Mouse (Mus musculus) myocyte (in vitro differentiated cells): Measurements from ENCODE around the gene Fuz. TPM values are rescaled to one million over a fixed set of nuclear protein-coding genes. Genes with fewer than 3 reads are reported as not detected.

Source experiments
- H3K27me3 ChIP-seq: one replicate; pipeline ENCODE4 v1.6.1; 2011; ENCODE audit not compliant: control insufficient read depth, insufficient read depth, insufficient read length
- H3K36me3 ChIP-seq: one replicate; pipeline ENCODE4 v1.6.1; 2011; ENCODE audit not compliant: control insufficient read depth, insufficient read depth
- H3K4me2 ChIP-seq: one replicate; pipeline ENCODE4 v1.6.1; 2011; ENCODE audit warnings: low read depth, control low read depth
- H3K4me3 ChIP-seq: one replicate; pipeline ENCODE4 v1.5.1; 2011; ENCODE audit warnings: mild to moderate bottlenecking, control low read depth, moderate library complexity
- H3K79me2 ChIP-seq: one replicate; pipeline ENCODE4 v1.6.1; 2011; ENCODE audit not compliant: control insufficient read depth, insufficient read depth
- H3ac ChIP-seq: one replicate; pipeline ENCODE4 v1.6.1; 2011; ENCODE audit not compliant: control insufficient read depth, insufficient read length
- CEBPB ChIP-seq: IDR thresholded peaks from 2 replicates; pipeline ENCODE4 v1.6.1; 2011; ENCODE audit warnings: mild to moderate bottlenecking, moderate library complexity; ENCODE audit not compliant: poor library complexity, insufficient read depth, severe bottlenecking
- E2F4 ChIP-seq: IDR thresholded peaks from one replicate; pipeline ENCODE4 v1.6.1; 2011; ENCODE audit warnings: mild to moderate bottlenecking, control low read depth, moderate library complexity; ENCODE audit not compliant: insufficient read depth
- MYOD1 ChIP-seq, 3 experiments: IDR thresholded peaks; one replicate each; pipeline ENCODE4 v1.6.1; 2011; ENCODE audit warnings: control low read depth in 2 of 3, low read depth in 2 of 3, mild to moderate bottlenecking in 2 of 3, moderate library complexity in 1 of 3; ENCODE audit not compliant: insufficient read length in 2 of 3, control insufficient read depth in 1 of 3
- MYOG ChIP-seq, 3 experiments: IDR thresholded peaks; one replicate each; pipeline ENCODE4 v1.6.1; 2011; ENCODE audit warnings: control low read depth in 2 of 3, low read depth in 2 of 3, mild to moderate bottlenecking in 2 of 3; ENCODE audit not compliant: insufficient read length in 2 of 3, control insufficient read depth in 1 of 3, insufficient read depth in 1 of 3
- POLR2A ChIP-seq: IDR thresholded peaks from one replicate; pipeline ENCODE4 v1.6.1; 2011; ENCODE audit warnings: low read depth, mild to moderate bottlenecking, control low read depth, moderate library complexity; ENCODE audit not compliant: insufficient read length
- POLR2AphosphoS2 ChIP-seq: IDR thresholded peaks from one replicate; pipeline ENCODE4 v1.6.1; 2011; ENCODE audit warnings: low read depth, control low read depth; ENCODE audit not compliant: insufficient read length
- REST ChIP-seq: IDR thresholded peaks from one replicate; pipeline ENCODE4 v1.6.1; 2011; ENCODE audit warnings: mild to moderate bottlenecking, control low read depth, moderate library complexity; ENCODE audit not compliant: insufficient read depth, insufficient read length
- SRF ChIP-seq: IDR thresholded peaks from one replicate; pipeline ENCODE4 v1.6.1; 2011; ENCODE audit warnings: low read depth; ENCODE audit not compliant: control insufficient read depth, insufficient read length
- TCF12 ChIP-seq: IDR thresholded peaks from one replicate; pipeline ENCODE4 v1.6.1; 2011; ENCODE audit warnings: mild to moderate bottlenecking, control low read depth; ENCODE audit not compliant: poor library complexity, insufficient read depth, severe bottlenecking
- TCF3 ChIP-seq: IDR thresholded peaks from one replicate; pipeline ENCODE4 v1.6.1; 2011; ENCODE audit warnings: low read depth, control low read depth; ENCODE audit not compliant: insufficient read length
- USF1 ChIP-seq: IDR thresholded peaks from one replicate; pipeline ENCODE4 v1.6.1; 2011; ENCODE audit warnings: low read depth, mild to moderate bottlenecking, control low read depth, moderate library complexity
- polyA plus RNA-seq: library from polyadenylated mRNA; unstranded; fragments of >200 nt; fragmentation: generic; extraction: Trizol; gene quantifications from one replicate; pipeline ENCODE4 v1.2.1, GENCODE M21; 2012; ENCODE audit warnings: missing spikeins

The Fuz gene
- polyA plus RNA-seq, 1 experiment: 11.6 TPM

- H3K4me2 ChIP-seq: no peak overlapping the region
- no peaks in the 10 kb centered on the region for H3K27me3 ChIP-seq
Observed at GRCm38 (mm10) chr7:44852259-44853027, 43.4 kb upstream of the Fuz start.

GRCm38 (mm10) chr7:44853065-44853464 lies 42.8 kb upstream of the Fuz start:
- Histone ChIP-seq H3K79me2 (peaks cover 22% of the 10 kb centered on the region), H3ac (no peak overlapping the region), H3K36me3 (no peaks in the 10 kb centered on the region), H3K4me3 (no peak overlapping the region), H3K4me2 (peak overlapping the region; percentile 77), H3K27me3 (no peaks in the 10 kb centered on the region)
- peak; percentile 36 for TF ChIP-seq POLR2AphosphoS2
- TF ChIP-seq SRF: no peak
- no peak for TF ChIP-seq REST
- TF ChIP-seq POLR2A: no peak

More at GRCm38 (mm10) chr7:44852259-44853027, 43.4 kb upstream of the Fuz start:
- H3K79me2 ChIP-seq: peaks cover 28% of the 10 kb centered on the region
- H3K36me3 ChIP-seq: no peaks in the 10 kb centered on the region
- H3K4me3 ChIP-seq: no peak overlapping the region
- H3ac ChIP-seq: no peak overlapping the region
- TF ChIP-seq POLR2AphosphoS2 (peak; percentile 35), SRF (no peak)

DNA sequence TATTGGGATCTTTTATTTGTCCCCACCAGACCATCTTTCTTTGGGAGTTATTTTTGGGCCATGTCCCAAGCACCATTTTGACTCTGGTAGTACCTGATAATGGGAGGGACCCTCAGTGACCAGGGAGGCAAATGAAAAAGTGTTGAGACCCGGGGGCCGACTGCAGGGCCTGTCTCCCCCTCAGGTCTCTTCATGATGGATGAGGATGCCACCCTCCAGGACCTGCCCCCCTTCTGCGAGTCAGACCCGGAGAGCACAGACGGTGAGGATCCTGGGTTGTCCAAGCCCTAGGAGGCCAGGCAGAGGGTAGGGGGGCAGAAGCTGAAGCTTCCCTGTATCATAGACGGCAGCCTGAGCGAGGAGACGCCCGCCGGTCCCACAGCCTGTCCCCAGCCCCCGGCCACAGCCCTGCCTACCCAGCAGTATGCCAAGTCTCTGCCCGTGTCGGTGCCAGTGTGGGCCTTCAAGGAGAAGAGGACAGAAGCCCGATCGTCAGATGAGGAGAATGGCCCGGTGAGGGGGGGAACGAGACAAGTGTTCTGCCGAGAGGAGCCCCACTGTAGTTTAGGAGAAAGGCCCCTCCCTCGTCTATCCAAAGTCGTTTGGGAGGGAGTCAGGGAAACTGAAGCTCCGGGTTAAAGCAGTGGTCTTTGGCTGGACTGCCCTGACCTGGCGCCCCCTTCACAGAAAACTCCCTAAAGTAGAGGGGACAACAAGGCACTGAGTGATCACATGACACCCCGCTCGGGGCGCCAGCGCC lies 42.1 kb upstream of the Fuz start:
- Histone ChIP-seq H3K36me3 (no peaks in the 10 kb centered on the region), H3ac (peak overlapping the region; percentile 12), H3K4me2 (peak overlapping the region; percentile 77), H3K79me2 (peaks cover 22% of the 10 kb centered on the region), H3K4me3 (peak overlapping the region; percentile 30), H3K27me3 (no peaks in the 10 kb centered on the region)
- TF ChIP-seq USF1 (peak; percentile 34), E2F4 (no peak)

- H3K4me3 ChIP-seq: peak overlapping the region; percentile 30
- TF ChIP-seq E2F4 (no peak), POLR2AphosphoS2 (peak; percentile 86), POLR2A (peak; percentile 56), TCF12 (no peak)
Observed at GRCm38 (mm10) chr7:44854356-44855031, 41.4 kb upstream of the Fuz start.

DNA sequence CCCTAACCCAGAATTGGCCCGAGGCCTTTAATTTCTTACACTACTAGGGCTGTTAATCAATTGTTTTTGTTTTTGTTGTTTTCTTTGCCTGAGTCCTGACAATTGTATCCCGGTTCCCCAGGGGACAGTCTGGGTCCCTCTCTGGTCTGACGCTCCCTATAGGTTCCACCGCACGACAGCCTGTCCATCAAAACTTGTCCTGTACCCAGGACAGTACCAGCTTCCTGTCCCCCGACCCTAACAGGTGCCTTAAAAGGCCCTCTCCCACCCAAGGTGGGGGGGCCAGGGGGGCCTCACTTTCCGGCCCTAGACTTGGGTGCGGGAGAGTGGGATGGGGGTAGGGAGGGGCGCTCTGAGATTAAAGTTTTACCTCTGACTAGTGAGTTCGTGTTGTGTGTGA lies 40.8 kb upstream of the Fuz start:
- peak overlapping the region; percentile 30 for H3K4me3 ChIP-seq

More at GRCm38 (mm10) chr7:44854356-44855031, 41.4 kb upstream of the Fuz start:
- H3K79me2 ChIP-seq: peaks cover 26% of the 10 kb centered on the region
- H3K27me3 ChIP-seq: no peaks in the 10 kb centered on the region
- peak overlapping the region; percentile 77 for H3K4me2 ChIP-seq
- H3ac ChIP-seq: peak overlapping the region; percentile 12
- H3K36me3 ChIP-seq: no peaks in the 10 kb centered on the region

GRCm38 (mm10) chr7:44856265-44856916 lies 39.5 kb upstream of the Fuz start:
- H3K36me3 ChIP-seq: peaks cover 1% of the 10 kb centered on the region
- no peak overlapping the region for H3ac ChIP-seq
- H3K4me3 ChIP-seq: peak overlapping the region; percentile 64
- TF ChIP-seq CEBPB (0 out of 2 replicates have a peak, but pooled peaks have one; percentile 2), POLR2A (no peak), POLR2AphosphoS2 (peak; percentile 21), MYOG (IDR thresholded peaks at IDR 0.05; ENCODE audit: control insufficient read depth in 1 of 3, insufficient read depth in 1 of 3, insufficient read length in 2 of 3, low read depth in 2 of 3) (no peak)
- H3K79me2 ChIP-seq: peaks cover 15% of the 10 kb centered on the region
- H3K4me2 ChIP-seq: peak overlapping the region; percentile 84
- H3K27me3 ChIP-seq: no peaks in the 10 kb centered on the region

More for the DNA sequence above, 40.8 kb upstream of the Fuz start:
- Histone ChIP-seq H3K4me2 (peak overlapping the region; percentile 77), H3ac (no peak overlapping the region), H3K36me3 (no peaks in the 10 kb centered on the region), H3K27me3 (no peaks in the 10 kb centered on the region), H3K79me2 (peaks cover 27% of the 10 kb centered on the region)
- TF ChIP-seq POLR2A: no peak
- TF ChIP-seq CEBPB: no peak
- TF ChIP-seq MYOD1 (IDR thresholded peaks at IDR 0.05; ENCODE audit: control insufficient read depth in 1 of 3, insufficient read length in 2 of 3, low read depth in 2 of 3): no peak
- TF ChIP-seq TCF3: no peak
- TF ChIP-seq USF1: no peak
- no peak for TF ChIP-seq E2F4
- no peak for TF ChIP-seq MYOG (IDR thresholded peaks at IDR 0.05; ENCODE audit: control insufficient read depth in 1 of 3, insufficient read depth in 1 of 3, insufficient read length in 2 of 3, low read depth in 2 of 3)
- no peak for TF ChIP-seq TCF12
